In genomic region chr7:29126173-29126915, GRCm38 (mm10) we compare ENCODE assay signal across 9 mouse cellular contexts. TPM values are rescaled to one million over a fixed set of nuclear protein-coding genes. Genes with fewer than 3 reads are reported as not detected.
DNase-seq lines count a peak whose midpoint lies in the region; ATAC-seq and TF ChIP-seq lines count a peak whose summit lies in the region.
"Had no signal": no experiment of that assay in that cellular context is flagged by ENCODE, and none has a peak within 500 bp of the region (broad histone marks: within the 10 kb centered on the region; RNA-seq: fewer than 3 reads in every experiment).

No protein-coding gene starts in this region.

- WGBS in lung, embryonic 14.5 days, result 13% methylated on average over 7 of the region's 7 CpGs

- H3K36me3 ChIP-seq in lung, embryonic 14.5 days (ENCODE audit: insufficient read depth), result no peaks in the 10 kb centered on the region
- H3K36me3 ChIP-seq: limb, embryonic 12.5 days had no signal

- no peak for ATAC-seq in cerebellum, adult (ENCODE audit: insufficient number of reproducible peaks, low FRiP score, low TSS enrichment)
- no peak for ATAC-seq in lung, embryonic 14.5 days (ENCODE audit: insufficient read depth)

- DNase-seq in cerebellum, adult 11 months, result peak; percentile 31
- DNase-seq in urinary bladder, postnatal 14 days (ENCODE audit: low spot score), result peak; percentile 66
- no peak for DNase-seq in urinary bladder, adult 2 months (ENCODE audit: low spot score)
- DNase-seq in embryo, embryonic 9.5 days (ENCODE audit: extremely low spot score), result peak; percentile 78
- DNase-seq in kidney, adult 8-10 months, result peak; percentile 59 to 79
- DNase-seq in lung, embryonic 14.5 days, result peak; percentile 71
- peak; percentile 41 for DNase-seq in spleen, adult 12 weeks (ENCODE audit: low spot score)

- H3K9me3 ChIP-seq in lung, embryonic 14.5 days (ENCODE audit: low read depth, low read length), result no peaks in the 10 kb centered on the region
- H3K9me3 ChIP-seq: limb, embryonic 12.5 days had no signal

- TF ChIP-seq CTCF in lung, embryonic 14.5 days (IDR thresholded peaks at IDR 0.05; ENCODE audit: low read depth), result peak; percentile 72

- H3K9ac ChIP-seq in lung, embryonic 14.5 days, result no peak overlapping the region
- H3K9ac ChIP-seq: limb, embryonic 12.5 days had no signal

- no peak overlapping the region for H3K4me3 ChIP-seq in lung, embryonic 14.5 days (ENCODE audit: low read depth, low read length)
- H3K4me3 ChIP-seq: limb, embryonic 12.5 days had no signal

- no peak overlapping the region for H3K27ac ChIP-seq in lung, embryonic 14.5 days (ENCODE audit: low read depth)
- H3K27ac ChIP-seq: limb, embryonic 12.5 days had no signal

- H3K4me2 ChIP-seq in lung, embryonic 14.5 days, result no peak overlapping the region
- H3K4me2 ChIP-seq: limb, embryonic 12.5 days had no signal

- no peaks in the 10 kb centered on the region for H3K27me3 ChIP-seq in lung, embryonic 14.5 days (ENCODE audit: insufficient read depth, low read length)

- no peaks in the 10 kb centered on the region for H3K4me1 ChIP-seq in lung, embryonic 14.5 days (ENCODE audit: insufficient read depth)

RNA-seq across cellular contexts. Expression of gene Ryr1, which starts 1.4 kb away (rescaled TPM):
- 0.15 and 0.21 TPM in 2 replicates for polyA plus RNA-seq in urinary bladder, adult 2 months (2012; rRNA removed)
- polyA plus RNA-seq in lung, embryonic 14.5 days (2014; fragmentation: Nextera tagmentation; extraction: Ambion mirVana), result 0.22 and 0.45 TPM in 2 replicates

RNA-seq across cellular contexts. Expression of gene Rasgrp4, which starts 8.3 kb away (rescaled TPM):
- 5.6 and 6.7 TPM in 2 replicates for polyA plus RNA-seq in urinary bladder, adult 2 months (2012; rRNA removed)
- 0.95 and 1.0 TPM in 2 replicates for polyA plus RNA-seq in lung, embryonic 14.5 days (2014; fragmentation: Nextera tagmentation; extraction: Ambion mirVana)

RNA-seq across cellular contexts. Expression of gene Fam98c, which starts 29.7 kb away (rescaled TPM):
- 40.5 and 52.7 TPM in 2 replicates for polyA plus RNA-seq in urinary bladder, adult 2 months (2012; rRNA removed)
- 10.7 and 16.3 TPM in 2 replicates for polyA plus RNA-seq in lung, embryonic 14.5 days (2014; fragmentation: Nextera tagmentation; extraction: Ambion mirVana)

RNA-seq across cellular contexts. Expression of gene Ggn, which starts 43.7 kb away (rescaled TPM):
- polyA plus RNA-seq in urinary bladder, adult 2 months (2012; rRNA removed), result 0.69 and 1.1 TPM in 2 replicates
- polyA plus RNA-seq in lung, embryonic 14.5 days (2014; fragmentation: Nextera tagmentation; extraction: Ambion mirVana), result 0.17 and 0.28 TPM in 2 replicates

RNA-seq across cellular contexts. Expression of gene Spred3, which starts 43.9 kb away (rescaled TPM):
- 15.6 and 18.4 TPM in 2 replicates for polyA plus RNA-seq in urinary bladder, adult 2 months (2012; rRNA removed)
- polyA plus RNA-seq in lung, embryonic 14.5 days (2014; fragmentation: Nextera tagmentation; extraction: Ambion mirVana), result 1.7 and 2.5 TPM in 2 replicates
